Mouse (Mus musculus): Measurements from ENCODE around the gene Proser3. TPM values are rescaled to one million over a fixed set of nuclear protein-coding genes. Genes with fewer than 3 reads are reported as not detected.

Proser3 gene
- polyA plus RNA-seq, 1 experiment from 2014 or later = 21.6 TPM

DNA sequence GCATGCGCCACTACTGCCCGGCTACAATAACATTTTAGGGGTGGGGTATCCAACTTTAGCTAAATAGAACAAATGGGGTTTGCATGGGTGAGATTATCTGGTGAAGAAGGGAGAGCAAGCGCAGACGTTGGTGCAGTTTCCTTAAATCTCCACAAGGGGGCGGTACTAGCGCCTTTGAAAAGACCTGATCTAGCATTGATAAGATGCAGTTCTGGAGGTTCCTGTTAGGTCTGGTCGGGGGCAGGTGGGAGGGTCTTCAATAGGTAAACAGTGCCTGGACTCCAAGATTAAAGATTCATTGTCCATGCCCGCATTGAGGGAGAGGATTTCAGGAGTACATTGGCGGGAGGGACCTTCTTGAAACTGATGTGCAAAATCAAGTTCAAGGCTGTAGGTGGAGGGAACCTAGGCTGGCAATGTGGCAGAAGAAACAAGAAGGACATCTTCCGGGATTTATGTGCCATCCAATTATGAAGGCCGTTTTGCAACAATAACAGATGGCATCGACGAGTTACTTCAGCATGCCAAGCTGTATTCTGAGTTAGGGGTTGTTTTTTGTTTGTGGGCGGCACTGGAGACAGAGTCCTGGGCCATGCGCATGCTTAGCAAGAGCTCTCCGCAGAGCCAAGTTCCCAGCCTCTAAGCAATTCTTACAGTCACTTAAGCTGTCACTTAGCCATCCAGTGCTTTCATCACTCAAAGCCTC lies 61.7 kb downstream of the Proser3 start:
- Histone ChIP-seq H3K4me1 (no peaks in the 10 kb centered on the region), H3K27me3 (ENCODE audit: low read depth, poor library complexity, severe bottlenecking) (peaks cover 14% of the 10 kb centered on the region; the same call in 1 of the 2 replicates), H3K36me3 (no peaks in the 10 kb centered on the region), H3K4me3 (no peak overlapping the region), H3K27ac (no peak overlapping the region), H3K9me3 (replicated peaks) (no peaks in the 10 kb centered on the region)
- peak; percentile 48 for DNase-seq (ENCODE audit: low spot score)
- 35% methylated on average over 16 of the region's 16 CpGs for WGBS

Small RNAs within 50 kb of the gene (microRNA-seq; reads per million reads assigned to microRNA genes)
- gene Gm38670 = not detected
- not detected for gene Mir3569

Other genes with a start within 250 kb of the Proser3 start
- gene Alkbh6, start 243.6 kb downstream of the Proser3 start, polyA plus RNA-seq (2016; fragmentation: Nextera tagmentation; extraction: Ambion mirVana) = 93.3 and 107 TPM in 2 replicates
- 52.9 and 92.3 TPM in 2 replicates for gene Syne4, start 237.5 kb downstream of the Proser3 start, polyA plus RNA-seq (2016; fragmentation: Nextera tagmentation; extraction: Ambion mirVana)
- gene E130208F15Rik, start 230.6 kb downstream of the Proser3 start, polyA plus RNA-seq (2016; fragmentation: Nextera tagmentation; extraction: Ambion mirVana) = 2.1 and 4.2 TPM in 2 replicates
- gene Sdhaf1, start 228.4 kb downstream of the Proser3 start, polyA plus RNA-seq (2016; fragmentation: Nextera tagmentation; extraction: Ambion mirVana) = 18.3 and 18.4 TPM in 2 replicates
- 4.0 and 4.2 TPM in 2 replicates for gene Lrfn3, start 189.5 kb downstream of the Proser3 start, polyA plus RNA-seq (2016; fragmentation: Nextera tagmentation; extraction: Ambion mirVana)
- 7.6 and 8.6 TPM in 2 replicates for gene Tyrobp, start 138.5 kb downstream of the Proser3 start, polyA plus RNA-seq (2016; fragmentation: Nextera tagmentation; extraction: Ambion mirVana)
- gene Hcst, start 132.4 kb downstream of the Proser3 start, polyA plus RNA-seq (2016; fragmentation: Nextera tagmentation; extraction: Ambion mirVana) = not detected in 2 replicates
- gene Nfkbid, start 130.6 kb downstream of the Proser3 start, polyA plus RNA-seq (2016; fragmentation: Nextera tagmentation; extraction: Ambion mirVana) = 0.55 and 1.2 TPM in 2 replicates
- gene Aplp1, start 106.8 kb downstream of the Proser3 start, polyA plus RNA-seq (2016; fragmentation: Nextera tagmentation; extraction: Ambion mirVana) = 8.4 and 13.4 TPM in 2 replicates
- not detected in 2 replicates for gene Kirrel2, start 94.6 kb downstream of the Proser3 start, polyA plus RNA-seq (2016; fragmentation: Nextera tagmentation; extraction: Ambion mirVana)
- not detected in 2 replicates for gene Nphs1, start 94.0 kb downstream of the Proser3 start, polyA plus RNA-seq (2016; fragmentation: Nextera tagmentation; extraction: Ambion mirVana)
- not detected in 2 replicates for gene Prodh2, start 58.7 kb downstream of the Proser3 start, polyA plus RNA-seq (2016; fragmentation: Nextera tagmentation; extraction: Ambion mirVana)
- gene Arhgap33, start 17.2 kb downstream of the Proser3 start, polyA plus RNA-seq (2016; fragmentation: Nextera tagmentation; extraction: Ambion mirVana) = 14.0 and 17.1 TPM in 2 replicates
- 4.7 and 7.0 TPM in 2 replicates for gene Hspb6, start 121 bp downstream of the Proser3 start, polyA plus RNA-seq (2016; fragmentation: Nextera tagmentation; extraction: Ambion mirVana)
- gene Lin37, start 7.5 kb upstream of the Proser3 start, polyA plus RNA-seq (2016; fragmentation: Nextera tagmentation; extraction: Ambion mirVana) = 42.5 and 45.6 TPM in 2 replicates
- gene U2af1l4, start 11.0 kb upstream of the Proser3 start, polyA plus RNA-seq (2016; fragmentation: Nextera tagmentation; extraction: Ambion mirVana) = 92.5 and 100 TPM in 2 replicates
- 13.4 and 15.3 TPM in 2 replicates for gene Gm49396, start 11.0 kb upstream of the Proser3 start, polyA plus RNA-seq (2016; fragmentation: Nextera tagmentation; extraction: Ambion mirVana)
- gene Psenen, start 11.3 kb upstream of the Proser3 start, polyA plus RNA-seq (2016; fragmentation: Nextera tagmentation; extraction: Ambion mirVana) = 120 and 121 TPM in 2 replicates
- gene Igflr1, start 13.1 kb upstream of the Proser3 start, polyA plus RNA-seq (2016; fragmentation: Nextera tagmentation; extraction: Ambion mirVana) = 5.7 and 6.5 TPM in 2 replicates
- gene Kmt2b, start 36.4 kb upstream of the Proser3 start, polyA plus RNA-seq (2016; fragmentation: Nextera tagmentation; extraction: Ambion mirVana) = 10.2 and 10.6 TPM in 2 replicates
- 0.15 and 0.45 TPM in 2 replicates for gene Zbtb32, start 46.6 kb upstream of the Proser3 start, polyA plus RNA-seq (2016; fragmentation: Nextera tagmentation; extraction: Ambion mirVana)
- 7.9 and 8.2 TPM in 2 replicates for gene Upk1a, start 60.5 kb upstream of the Proser3 start, polyA plus RNA-seq (2016; fragmentation: Nextera tagmentation; extraction: Ambion mirVana)
- 776 and 820 TPM in 2 replicates for gene Cox6b1, start 73.9 kb upstream of the Proser3 start, polyA plus RNA-seq (2016; fragmentation: Nextera tagmentation; extraction: Ambion mirVana)
- gene Etv2, start 83.6 kb upstream of the Proser3 start, polyA plus RNA-seq (2016; fragmentation: Nextera tagmentation; extraction: Ambion mirVana) = 1.3 and 2.5 TPM in 2 replicates
- 150 and 151 TPM in 2 replicates for gene Rbm42, start 98.0 kb upstream of the Proser3 start, polyA plus RNA-seq (2016; fragmentation: Nextera tagmentation; extraction: Ambion mirVana)
- gene Haus5, start 112.7 kb upstream of the Proser3 start, polyA plus RNA-seq (2016; fragmentation: Nextera tagmentation; extraction: Ambion mirVana) = 84.1 and 84.8 TPM in 2 replicates
- not detected in 2 replicates for gene Pmis2, start 119.3 kb upstream of the Proser3 start, polyA plus RNA-seq (2016; fragmentation: Nextera tagmentation; extraction: Ambion mirVana)
- not detected in 2 replicates for gene 2200002J24Rik, start 146.6 kb upstream of the Proser3 start, polyA plus RNA-seq (2016; fragmentation: Nextera tagmentation; extraction: Ambion mirVana)
- gene Atp4a, start 159.9 kb upstream of the Proser3 start, polyA plus RNA-seq (2016; fragmentation: Nextera tagmentation; extraction: Ambion mirVana) = 0.08 and 0.38 TPM in 2 replicates
- gene Tmem147, start 177.2 kb upstream of the Proser3 start, polyA plus RNA-seq (2016; fragmentation: Nextera tagmentation; extraction: Ambion mirVana) = 153 and 159 TPM in 2 replicates
- 0.43 TPM in 1 of 2 replicates, not detected in the other for gene Gapdhs, start 191.4 kb upstream of the Proser3 start, polyA plus RNA-seq (2016; fragmentation: Nextera tagmentation; extraction: Ambion mirVana)
- gene Sbsn, start 199.2 kb upstream of the Proser3 start, polyA plus RNA-seq (2016; fragmentation: Nextera tagmentation; extraction: Ambion mirVana) = 1.1 and 1.4 TPM in 2 replicates
- gene Dmkn, start 211.5 kb upstream of the Proser3 start, polyA plus RNA-seq (2016; fragmentation: Nextera tagmentation; extraction: Ambion mirVana) = not detected in 2 replicates
- gene Krtdap, start 235.6 kb upstream of the Proser3 start, polyA plus RNA-seq (2016; fragmentation: Nextera tagmentation; extraction: Ambion mirVana) = not detected in 2 replicates

Data from limb, embryonic 10.5 days (tissue).